ENCODE assay signal across 9 mouse cellular contexts in genomic region chr6:127245814-127246440, GRCm38 (mm10).
A peak's percentile ranks its signal among the peaks of the same experiment; 100 is the strongest.
DNase-seq lines count a peak whose midpoint lies in the region; ATAC-seq and TF ChIP-seq lines count a peak whose summit lies in the region.
"Had no signal": no experiment of that assay in that cellular context is flagged by ENCODE, and none has a peak within 500 bp of the region (broad histone marks: within the 10 kb centered on the region; RNA-seq: fewer than 3 reads in every experiment).

No protein-coding gene starts in this region.

- TF ChIP-seq CTCF in CH12.LX (conservative IDR thresholded peaks at IDR 0.05 in 1 of 2, IDR thresholded peaks at IDR 0.05 in 1 of 2; ENCODE audit: low read depth in 2 of 2, low read length in 2 of 2) = no peak
- TF ChIP-seq CTCF in left cerebral cortex, adult 2 months (IDR thresholded peaks at IDR 0.05) = no peak

- peak overlapping the region; percentile 72 for H3K27ac ChIP-seq in CH12.LX (ENCODE audit: insufficient read depth, low read depth)
- no peak overlapping the region for H3K27ac ChIP-seq in intestine, embryonic 15.5 days
- no peak overlapping the region for H3K27ac ChIP-seq in forebrain, embryonic 15.5 days (replicated peaks)
- H3K27ac ChIP-seq in left cerebral cortex, adult 2 months = no peak overlapping the region
- H3K27ac ChIP-seq: hindbrain, embryonic 15.5 days had no signal

- DNase-seq in 3134 (ENCODE audit: extremely low read depth, insufficient read length, low spot score) (peak; percentile 66), CH12.LX (ENCODE audit: extremely low read depth) (peak; percentile 91)
- DNase-seq in urinary bladder, postnatal 25 days (ENCODE audit: low spot score) = no peak
- no peak for DNase-seq in frontal cortex, postnatal 10 days (ENCODE audit: low spot score in 2 of 2)
- no peak for DNase-seq in left cerebral cortex, adult 2 months (ENCODE audit: extremely low spot score in 1 of 2, low spot score in 2 of 2)

- in situ Hi-C loops in CH12.LX (cut with MboI; ENCODE audit: low pct_ligation_motif_present, low pct_unique_long_range_greater_than_20kb, low sequenced_read_pairs) = no loop called here

- TF ChIP-seq POLR2A in CH12.LX (IDR thresholded peaks at IDR 0.05; ENCODE audit: low read depth, low read length) = peak; percentile 42

- no peak; the same call in 1 of the 2 replicates for TF ChIP-seq RAD21 in CH12.LX (IDR thresholded peaks at IDR 0.05; ENCODE audit: low read depth, low read length)

- ATAC-seq in intestine, embryonic 15.5 days = peak; percentile 98
- peak; percentile 91 for ATAC-seq in megakaryocyte-erythroid progenitor cell, adult 5-6 weeks (replicated peaks; ENCODE audit: low FRiP score, low TSS enrichment, poor library complexity, severe bottlenecking)
- no peak for ATAC-seq in forebrain, embryonic 15.5 days (replicated peaks)

- peak overlapping the region; percentile 78 for H3K4me2 ChIP-seq in CH12.LX (ENCODE audit: insufficient read depth, low read depth, poor library complexity, severe bottlenecking)
- peak overlapping the region; percentile 34 for H3K4me2 ChIP-seq in intestine, embryonic 15.5 days (replicated peaks)
- H3K4me2 ChIP-seq in forebrain, embryonic 15.5 days (replicated peaks) = no peak overlapping the region
- H3K4me2 ChIP-seq: hindbrain, embryonic 15.5 days had no signal

- H3K79me2 ChIP-seq in CH12.LX (replicated peaks; ENCODE audit: control insufficient read depth, extremely low read depth, insufficient read depth, poor library complexity, severe bottlenecking) = no peaks in the 10 kb centered on the region

- peak overlapping the region; percentile 45 for H3K9ac ChIP-seq in CH12.LX (ENCODE audit: insufficient read depth, low read depth)
- H3K9ac ChIP-seq in intestine, embryonic 15.5 days = no peak overlapping the region
- H3K9ac ChIP-seq in forebrain, embryonic 15.5 days (replicated peaks) = no peak overlapping the region
- H3K9ac ChIP-seq: hindbrain, embryonic 15.5 days had no signal

- peak; percentile 98 for TF ChIP-seq EP300 in CH12.LX (IDR thresholded peaks at IDR 0.05; ENCODE audit: low read length)

- 58% methylated on average over 4 of the region's 4 CpGs for WGBS in intestine, embryonic 15.5 days
- 89% methylated on average over 4 of the region's 4 CpGs for WGBS in forebrain, embryonic 15.5 days

- intact Hi-C loops in left cerebral cortex, adult 2 months (cut with DNase I) = no loop called here

- no peaks in the 10 kb centered on the region for H3K27me3 ChIP-seq in CH12.LX (replicated peaks)
- H3K27me3 ChIP-seq in intestine, embryonic 15.5 days (replicated peaks) = no peaks in the 10 kb centered on the region
- no peaks in the 10 kb centered on the region for H3K27me3 ChIP-seq in forebrain, embryonic 15.5 days
- H3K27me3 ChIP-seq: hindbrain, embryonic 15.5 days had no signal

- peaks cover 4% of the 10 kb centered on the region for H3K9me3 ChIP-seq in CH12.LX (replicated peaks; ENCODE audit: low read length)
- H3K9me3 ChIP-seq in intestine, embryonic 15.5 days = no peaks in the 10 kb centered on the region
- H3K9me3 ChIP-seq in forebrain, embryonic 15.5 days = no peaks in the 10 kb centered on the region
- H3K9me3 ChIP-seq: hindbrain, embryonic 15.5 days had no signal

- dilution Hi-C loops in CH12.LX (cut with MboI; ENCODE audit: extremely low pct_ligation_motif_present, extremely low pct_unique_long_range_greater_than_20kb, low sequenced_read_pairs) = no loop called here

- H3K36me3 ChIP-seq in CH12.LX (replicated peaks in 1 of 2; ENCODE audit: control insufficient read depth in 1 of 2, insufficient read depth in 1 of 2, low read length in 1 of 2) = no peaks in the 10 kb centered on the region
- H3K36me3 ChIP-seq in intestine, embryonic 15.5 days = no peaks in the 10 kb centered on the region
- H3K36me3 ChIP-seq in forebrain, embryonic 15.5 days = no peaks in the 10 kb centered on the region
- H3K36me3 ChIP-seq: hindbrain, embryonic 15.5 days had no signal

- H3K4me3 ChIP-seq in CH12.LX (replicated peaks in 1 of 3; ENCODE audit: low read depth in 2 of 3, low read length in 2 of 3, poor library complexity in 1 of 3) = peak overlapping the region; percentile 27 to 44 (median 43)
- no peak overlapping the region for H3K4me3 ChIP-seq in intestine, embryonic 15.5 days (replicated peaks)
- H3K4me3 ChIP-seq in forebrain, embryonic 15.5 days = no peak overlapping the region
- H3K4me3 ChIP-seq in left cerebral cortex, adult 2 months = no peak overlapping the region
- H3K4me3 ChIP-seq: hindbrain, embryonic 15.5 days had no signal

- H3K4me1 ChIP-seq in CH12.LX (ENCODE audit: control insufficient read depth in 1 of 2, insufficient read depth in 2 of 2) = peaks cover 45 to 72% of the 10 kb centered on the region in 2 experiments
- H3K4me1 ChIP-seq in intestine, embryonic 15.5 days (replicated peaks) = peaks cover 3% of the 10 kb centered on the region
- peaks cover 8% of the 10 kb centered on the region for H3K4me1 ChIP-seq in forebrain, embryonic 15.5 days

TF ChIP-seq in CH12.LX, 34 proteins besides CTCF, POLR2A, EP300 and RAD21:
- TF ChIP-seq JUND (conservative IDR thresholded peaks at IDR 0.05; ENCODE audit: low read depth, low read length) = peak; percentile 78
- TF ChIP-seq HCFC1 (IDR thresholded peaks at IDR 0.05; ENCODE audit: low read depth, low read length) = peak; percentile 45
- peak; percentile 88 for TF ChIP-seq MAZ (IDR thresholded peaks at IDR 0.05; ENCODE audit: low read depth, low read length)
- TF ChIP-seq TBP (conservative IDR thresholded peaks at IDR 0.05; ENCODE audit: low read depth, low read length) = 0 out of 2 replicates have a peak, but pooled peaks have one; percentile 34
- TF ChIP-seq TCF12 (IDR thresholded peaks at IDR 0.05; ENCODE audit: low read depth, low read length) = peak; percentile 97
- peak; percentile 86 for TF ChIP-seq BHLHE40 (IDR thresholded peaks at IDR 0.05; ENCODE audit: low read depth, low read length)
- peak; percentile 78 for TF ChIP-seq JUN (IDR thresholded peaks at IDR 0.05; ENCODE audit: insufficient read depth, low read depth, low read length)
- TF ChIP-seq ZKSCAN1 (IDR thresholded peaks at IDR 0.05; ENCODE audit: borderline replicate concordance, low read depth, low read length) = no peak
- TF ChIP-seq SIN3A (IDR thresholded peaks at IDR 0.05; ENCODE audit: low read length) = no peak
- TF ChIP-seq MYC (IDR thresholded peaks at IDR 0.05; ENCODE audit: low read depth, low read length) = 0 out of 2 replicates have a peak, but pooled peaks have one; percentile 63
- no peak for TF ChIP-seq POLR2AphosphoS2 (IDR thresholded peaks at IDR 0.05; ENCODE audit: low read depth, low read length)
- TF ChIP-seq ETS1 (conservative IDR thresholded peaks at IDR 0.05; ENCODE audit: low read depth, low read length) = peak; percentile 98
- 0 out of 2 replicates have a peak, but pooled peaks have one; percentile 39 for TF ChIP-seq NRF1 (IDR thresholded peaks at IDR 0.05; ENCODE audit: low read depth, low read length)
- peak; percentile 47; the same call in 1 of the 2 replicates for TF ChIP-seq MAX (IDR thresholded peaks at IDR 0.05; ENCODE audit: low read length)
- no peak for TF ChIP-seq UBTF (IDR thresholded peaks at IDR 0.05; ENCODE audit: low read depth, low read length)
- no peak for TF ChIP-seq PAX5 (IDR thresholded peaks at IDR 0.05; ENCODE audit: low read length)
- peak; percentile 47 for TF ChIP-seq ZNF384 (IDR thresholded peaks at IDR 0.05; ENCODE audit: low read depth, low read length)
- no peak for TF ChIP-seq E2F4 (IDR thresholded peaks at IDR 0.05; ENCODE audit: insufficient replicate concordance, low read depth, low read length)
- no peak for TF ChIP-seq GABPA (IDR thresholded peaks at IDR 0.05; ENCODE audit: insufficient replicate concordance, low read depth, low read length)
- TF ChIP-seq SMC3 (IDR thresholded peaks at IDR 0.05; ENCODE audit: low read depth, low read length) = peak; percentile 13
- TF ChIP-seq MXI1 (IDR thresholded peaks at IDR 0.05; ENCODE audit: low read depth, low read length) = 0 out of 2 replicates have a peak, but pooled peaks have one; percentile 22
- no peak for TF ChIP-seq USF2 (conservative IDR thresholded peaks at IDR 0.05; ENCODE audit: low read depth, low read length)
- TF ChIP-seq RCOR1 (conservative IDR thresholded peaks at IDR 0.05; ENCODE audit: low read depth, low read length) = peak; percentile 95
- TF ChIP-seq ZC3H11A (IDR thresholded peaks at IDR 0.05; ENCODE audit: low read depth, low read length) = no peak
- peak; percentile 99 for TF ChIP-seq IRF4 (IDR thresholded peaks at IDR 0.05; ENCODE audit: low read depth, low read length)
- TF ChIP-seq KAT2A (IDR thresholded peaks at IDR 0.05; ENCODE audit: insufficient replicate concordance, low read length) = no peak
- peak; percentile 90 for TF ChIP-seq MEF2A (IDR thresholded peaks at IDR 0.05; ENCODE audit: borderline replicate concordance, low read depth, low read length)
- no peak for TF ChIP-seq USF1 (IDR thresholded peaks at IDR 0.05; ENCODE audit: low read depth, low read length)
- 0 out of 2 replicates have a peak, but pooled peaks have one; percentile 16 for TF ChIP-seq ELF1 (IDR thresholded peaks at IDR 0.05; ENCODE audit: low read depth, low read length)
- TF ChIP-seq NELFE (IDR thresholded peaks at IDR 0.05; ENCODE audit: low read depth, low read length) = no peak
- TF ChIP-seq CHD1 (IDR thresholded peaks at IDR 0.05; ENCODE audit: low read depth, low read length) = no peak; the same call in 1 of the 2 replicates
- no peak; the same call in 1 of the 2 replicates for TF ChIP-seq ZMIZ1 (IDR thresholded peaks at IDR 0.05; ENCODE audit: low read depth, low read length)
- peak; percentile 84 for TF ChIP-seq CHD2 (IDR thresholded peaks at IDR 0.05; ENCODE audit: low read length)
- peak; percentile 62; the same call in 1 of the 2 replicates for TF ChIP-seq MAFK (IDR thresholded peaks at IDR 0.05; ENCODE audit: insufficient replicate concordance, low read length)

Comparison
In these comparisons a context has a peak if more than half of its experiments do, and no peak if none do; other contexts are left out.
1. DNase-seq: peak in 3134 (single experiment) and CH12.LX (single experiment); none in urinary bladder, postnatal 25 days (single experiment), frontal cortex, postnatal 10 days (0 of 2) and left cerebral cortex, adult 2 months (0 of 2).
2. H3K4me3 ChIP-seq: peak in CH12.LX (3 of 3); none in intestine, embryonic 15.5 days (single experiment), forebrain, embryonic 15.5 days (single experiment) and left cerebral cortex, adult 2 months (single experiment).